Mouse (Mus musculus) megakaryocyte-erythroid progenitor cell, adult 5-6 weeks (primary cell): ENCODE measurements at regions not wholly inside any gene's neighbourhood (a gene's known extent, or its start where the extent isn't known, plus 50 kb on each side); places are given as distances from the start of the nearest gene placed in this dataset.

ENCODE experiments used
- ATAC-seq: replicated peaks from 2 replicates; pipeline ENCODE4 v1.8.0; 2016; ENCODE audit warnings: mild to moderate bottlenecking, inconsistent platforms; ENCODE audit not compliant: severe bottlenecking, poor library complexity, low FRiP score, low TSS enrichment

DNA sequence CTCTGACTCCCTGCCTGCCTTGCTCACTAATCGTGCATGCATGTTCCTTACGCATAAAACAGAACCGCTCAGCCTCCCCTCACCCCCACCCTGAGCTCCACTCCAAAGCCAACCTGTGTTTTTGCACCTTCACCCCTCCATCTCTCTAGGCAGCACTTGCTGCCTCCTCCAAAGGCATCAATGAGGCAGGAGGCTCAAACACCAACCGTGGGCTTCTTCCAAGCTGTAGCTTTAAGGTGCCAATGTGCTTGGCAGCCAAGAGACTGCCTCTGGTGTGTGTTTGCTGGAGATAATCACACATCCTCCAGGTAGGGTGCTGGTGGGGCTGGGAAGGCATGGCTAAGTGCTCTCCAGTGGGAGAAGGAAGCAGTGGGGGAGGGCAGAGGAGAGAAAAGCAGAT, 193.3 kb downstream of the Rplp1 start:
- ATAC-seq, result no peak

GRCm38 (mm10) chr9:61720206-61720605, 194.1 kb downstream of the Rplp1 start:
- no peak for ATAC-seq

DNA sequence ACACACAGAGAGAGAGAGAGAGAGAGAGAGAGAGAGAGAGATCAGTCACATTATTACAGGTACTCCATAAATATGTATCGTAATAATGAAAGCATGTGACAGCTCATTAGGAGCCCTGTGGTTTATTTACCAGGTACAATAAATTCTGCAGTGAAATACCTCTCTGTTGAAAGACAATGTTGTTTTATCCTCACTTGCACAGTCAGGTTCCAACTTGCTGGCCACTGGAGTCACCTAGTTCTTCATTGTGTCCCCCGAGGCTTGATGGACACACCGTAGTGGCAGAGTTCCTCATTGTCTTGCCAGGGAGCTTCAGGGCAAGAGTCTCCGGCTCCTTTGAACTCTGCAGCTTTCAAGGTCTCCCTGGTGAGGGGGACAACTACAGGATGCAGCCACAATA, 197.6 kb downstream of the Rplp1 start:
- ATAC-seq, result no peak

DNA sequence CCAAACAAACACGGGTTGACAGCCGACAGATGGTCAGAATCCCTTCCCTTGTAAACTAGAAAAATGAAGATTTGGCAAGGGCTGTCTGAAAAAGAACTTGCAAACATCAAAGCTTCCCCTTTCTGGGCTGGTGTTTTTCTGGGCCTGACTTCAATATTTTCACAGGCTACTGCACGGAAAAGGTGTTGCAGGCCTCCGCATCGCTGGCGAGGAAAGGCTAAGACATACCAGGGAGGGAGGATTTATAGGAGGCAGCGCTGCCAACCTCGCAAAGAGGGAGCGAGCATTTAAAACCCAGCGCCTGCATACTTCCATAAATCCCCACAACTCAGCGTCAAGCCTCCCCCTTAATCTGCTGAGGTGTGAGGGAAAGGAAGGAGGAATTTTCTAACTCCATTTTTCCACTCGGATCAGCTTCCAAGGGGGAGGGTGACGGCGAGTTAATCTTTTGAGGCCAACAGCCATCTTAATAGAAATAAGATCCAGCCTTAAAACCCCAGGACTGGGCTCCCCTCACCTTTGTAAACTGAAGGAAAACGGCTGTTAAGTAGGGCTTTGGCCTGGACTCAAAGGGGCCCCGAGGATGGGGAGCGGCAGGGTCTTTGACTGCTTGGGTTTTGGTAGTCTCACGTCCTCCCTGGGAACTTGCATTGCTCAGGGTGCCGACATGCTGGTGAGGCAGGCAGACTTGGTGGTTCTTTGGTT, 199.9 kb downstream of the Rplp1 start:
- no peak for ATAC-seq

- no peak for ATAC-seq
These were observed 200.5 kb downstream of the Rplp1 start for GRCm38 (mm10) chr9:61713806-61714205.

GRCm38 (mm10) chr9:61711296-61711695, 203.0 kb downstream of the Rplp1 start:
- ATAC-seq, result no peak

DNA sequence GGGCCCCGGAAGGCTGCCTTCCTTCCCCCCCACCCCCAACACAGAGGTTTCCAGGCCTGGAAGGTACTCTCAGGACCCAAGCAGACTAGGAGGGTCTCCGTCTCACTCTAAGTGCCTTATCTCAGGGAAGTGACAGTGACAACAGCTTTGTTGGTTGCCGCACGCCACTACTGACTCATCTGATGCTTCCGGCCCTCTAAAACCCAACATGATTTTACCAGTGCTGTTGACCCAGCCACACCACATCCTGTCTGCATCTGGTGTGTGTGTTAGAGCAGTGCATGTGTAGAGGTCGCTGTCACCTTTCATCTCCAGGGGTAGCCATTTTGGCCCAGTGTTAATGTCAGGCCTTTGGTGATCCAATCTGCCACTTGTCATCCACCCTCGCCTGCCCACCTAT, 206.5 kb downstream of the Rplp1 start:
- ATAC-seq, result 0 out of 2 replicates have a peak, but pooled peaks have one; percentile 26

DNA sequence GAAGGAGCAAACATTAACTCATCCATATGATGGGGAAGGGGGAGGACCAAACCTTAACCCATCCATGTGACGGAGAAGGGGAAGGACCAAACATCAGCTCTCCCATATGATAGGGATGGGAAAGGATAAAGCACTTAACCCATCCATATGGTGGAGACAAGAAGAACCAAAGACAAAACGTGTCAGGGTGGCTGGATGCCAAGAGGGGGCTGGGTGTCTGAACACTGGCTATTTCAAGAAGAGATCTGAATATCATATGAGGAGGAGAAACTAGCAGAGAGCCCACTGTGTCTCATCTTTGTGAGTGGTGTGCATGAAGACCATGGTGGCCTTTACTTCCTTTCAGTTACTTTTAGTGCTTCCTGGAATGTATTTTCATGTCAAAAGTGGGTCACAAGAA, 207.0 kb downstream of the Rplp1 start:
- ATAC-seq, result no peak

- no peak for ATAC-seq
These were observed 208.0 kb downstream of the Rplp1 start for GRCm38 (mm10) chr9:61706263-61706755.

DNA sequence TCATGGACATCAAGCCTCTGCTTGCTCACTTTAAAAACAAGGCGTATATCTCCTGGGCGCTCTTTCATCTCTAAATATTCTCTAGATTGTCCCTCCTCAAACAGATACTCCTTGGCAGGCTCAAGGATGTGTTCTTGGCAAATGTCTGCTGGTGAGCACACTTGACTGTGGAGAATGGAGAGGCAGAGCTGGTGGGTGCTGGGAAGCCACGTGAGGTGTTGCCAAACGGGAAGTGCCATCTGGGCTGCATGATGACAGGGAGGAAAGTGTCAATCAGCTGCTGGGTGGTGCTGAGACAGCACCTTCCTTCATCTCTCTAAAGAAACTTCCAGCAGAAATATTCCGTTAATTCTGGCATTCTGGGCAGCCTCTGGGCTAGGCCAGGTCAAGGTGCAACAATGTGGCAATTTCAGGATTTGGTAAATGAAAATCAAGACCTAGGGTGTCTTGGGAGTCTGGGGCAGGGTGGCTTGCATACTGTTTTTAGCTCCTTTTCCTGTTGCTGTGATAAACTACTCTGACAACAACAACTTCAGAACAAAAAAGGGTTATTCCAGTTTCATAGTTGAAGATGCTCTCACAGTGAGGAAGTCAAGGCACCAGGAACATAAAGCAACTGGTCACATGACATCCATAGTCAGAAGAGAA, 208.6 kb downstream of the Rplp1 start:
- no peak for ATAC-seq

GRCm38 (mm10) chr9:61703301-61703700, 211.0 kb downstream of the Rplp1 start:
- ATAC-seq, result no peak

DNA sequence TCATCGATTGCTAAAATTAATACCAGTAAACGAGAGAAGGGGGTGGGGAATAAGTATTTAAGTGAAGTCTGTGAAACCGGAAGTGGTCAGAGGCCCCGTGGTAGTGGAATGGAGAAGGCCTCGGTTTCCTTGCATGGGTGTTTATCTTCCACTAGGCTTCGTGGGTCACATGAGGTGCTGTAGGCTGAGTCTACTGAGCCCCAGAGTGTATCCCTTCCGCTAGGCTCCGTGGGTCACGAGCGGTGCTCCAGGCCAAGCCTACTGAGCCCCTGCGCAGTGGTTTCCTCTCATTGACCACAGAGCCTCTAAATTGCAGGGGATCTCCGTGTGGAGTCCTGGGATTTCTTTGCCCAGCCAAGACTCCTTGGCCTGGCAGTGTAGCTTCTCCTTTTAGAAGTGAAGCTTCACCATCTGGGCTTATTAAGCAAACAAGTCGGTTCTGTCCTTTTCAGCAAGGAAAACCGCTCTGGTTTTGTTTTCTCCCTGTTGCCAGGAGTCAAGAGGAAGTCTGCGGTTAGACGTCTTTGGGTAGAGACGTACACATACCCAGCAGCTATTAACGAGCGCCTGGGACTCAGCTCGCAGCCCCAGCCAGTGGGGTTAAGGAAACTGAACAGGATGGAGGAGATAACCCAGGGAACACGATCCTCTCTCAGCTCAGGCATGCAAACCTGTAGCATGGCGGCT, 211.9 kb downstream of the Rplp1 start:
- ATAC-seq, result peak; percentile 61; the same call in 1 of the 2 replicates

GRCm38 (mm10) chr9:61700576-61700975, 213.8 kb downstream of the Rplp1 start:
- ATAC-seq, result no peak

DNA sequence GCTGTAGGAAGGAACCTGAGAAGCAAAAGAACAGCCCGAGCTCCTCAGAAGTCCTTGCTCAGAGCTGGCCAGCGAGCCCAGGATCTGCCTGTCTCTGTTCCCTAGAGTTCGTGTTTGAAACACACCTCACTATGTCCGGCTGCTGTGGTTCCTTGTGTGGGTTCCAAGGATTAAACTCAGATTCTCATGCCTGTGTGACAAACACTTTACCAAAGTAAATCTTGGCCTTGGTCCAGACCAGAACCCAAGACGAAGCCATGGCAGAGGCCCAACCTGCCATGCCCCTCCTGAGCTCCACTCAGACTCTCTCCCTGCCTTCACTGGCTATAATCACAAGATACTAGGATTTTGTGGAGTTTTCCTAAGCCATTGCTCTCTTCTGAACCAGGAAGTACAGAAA, 214.7 kb downstream of the Rplp1 start:
- no peak for ATAC-seq

DNA sequence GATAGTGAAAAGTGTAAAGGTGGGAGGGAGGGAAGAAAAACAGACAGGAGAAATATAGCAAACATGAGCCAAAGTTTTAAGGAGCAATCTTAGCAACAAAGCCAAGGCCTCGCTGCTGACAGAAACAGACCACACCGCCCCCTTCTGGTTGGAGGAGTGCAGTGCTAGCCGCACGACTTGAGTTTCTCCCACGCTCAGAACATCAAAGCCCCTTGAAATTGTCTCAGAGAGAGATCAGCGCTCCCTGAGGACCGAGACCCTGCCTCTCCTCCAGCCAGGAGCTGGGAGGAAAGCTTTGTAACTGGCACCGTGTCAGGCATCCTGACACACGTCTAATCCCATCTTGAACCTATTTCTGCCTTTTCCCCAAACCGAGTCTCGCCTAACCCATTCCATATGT, 216.4 kb downstream of the Rplp1 start:
- peak; percentile 49; the same call in 1 of the 2 replicates for ATAC-seq

- no peak for ATAC-seq
These were observed 217.5 kb downstream of the Rplp1 start for GRCm38 (mm10) chr9:61696831-61697230.

DNA sequence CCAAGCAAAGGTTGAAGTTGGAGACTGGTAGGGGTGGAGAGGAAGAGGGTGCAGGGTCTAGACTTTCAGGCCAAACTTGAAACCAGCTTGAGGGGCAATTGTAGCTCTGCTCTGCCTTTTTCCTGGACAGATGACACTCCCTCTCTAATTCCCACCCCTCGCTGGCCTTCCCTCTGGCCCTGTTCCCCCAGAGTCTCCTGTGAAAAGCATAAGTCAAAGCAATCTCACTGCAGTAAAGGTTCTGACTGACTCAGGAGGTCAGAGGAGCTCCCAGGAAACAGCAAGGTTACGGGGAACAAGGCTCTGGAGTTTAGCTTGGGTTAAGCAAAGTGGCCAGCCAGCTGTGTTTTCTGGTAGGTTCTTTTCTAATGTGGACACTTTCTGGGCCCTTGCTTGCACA, 218.5 kb downstream of the Rplp1 start:
- ATAC-seq, result no peak

GRCm38 (mm10) chr9:61695381-61695791, 219.0 kb downstream of the Rplp1 start:
- ATAC-seq, result no peak

- no peak for ATAC-seq
These were observed 220.1 kb downstream of the Rplp1 start for GRCm38 (mm10) chr9:61694206-61694605.

DNA sequence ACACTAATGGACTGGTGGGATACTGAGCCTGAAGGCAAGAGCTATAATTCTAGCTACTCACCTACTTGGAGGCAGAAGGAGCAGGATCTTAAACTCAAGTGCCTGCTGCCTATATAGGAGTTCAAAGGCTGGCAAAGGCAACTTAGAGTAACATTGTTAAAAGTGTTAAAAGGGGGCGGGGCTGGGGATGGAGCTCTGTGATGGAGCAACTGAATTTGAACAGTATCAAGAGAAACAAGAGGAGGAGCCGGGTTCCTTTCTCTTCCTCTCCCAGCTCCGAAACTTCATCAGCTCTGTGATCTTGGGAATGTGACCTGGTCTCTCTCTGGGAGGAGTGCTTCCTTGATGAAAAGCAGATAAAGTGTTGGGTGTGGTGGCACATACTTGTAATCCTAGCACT, 223.6 kb downstream of the Rplp1 start:
- no peak for ATAC-seq

GRCm38 (mm10) chr9:61689939-61690338, 224.4 kb downstream of the Rplp1 start:
- no peak for ATAC-seq
